Mouse (Mus musculus) gastrocnemius, postnatal 14 days (tissue): ENCODE results near the gene Stat1. TPM values are rescaled to one million over a fixed set of nuclear protein-coding genes. Genes with fewer than 3 reads are reported as not detected.

ENCODE experiments used
- DNase-seq: peaks from one replicate; pipeline ENCODE4 v3.0.0; 2021; ENCODE audit warnings: mixed read lengths
- intact Hi-C: fragments of 180-260 bp; cut with DNase I; formaldehyde crosslinking; loops from one replicate; pipeline ENCODE4 v1.15.1; 2025; ENCODE audit warnings: low total_unique reads
- total RNA-seq, 2 experiments: library from RNA; stranded (reverse); gene quantifications; 2 replicates each; pipeline ENCODE4 v1.2.3; 2021

The Stat1 gene
- total RNA-seq, 2 experiments from 2014 or later: 11.5 to 11.9 TPM

GRCm38 (mm10) chr1:52127350-52127749 lies 8.1 kb downstream of the Stat1 start:
- DNase-seq: no peak
- intact Hi-C loops: no loop called here

GRCm38 (mm10) chr1:52129794-52130193 lies 10.6 kb downstream of the Stat1 start:
- no peak for DNase-seq
- intact Hi-C loops: no loop called here

- DNase-seq: no peak
- intact Hi-C loops: no loop called here
Measured at GRCm38 (mm10) chr1:52131787-52132377, 12.6 kb downstream of the Stat1 start.

- intact Hi-C loops: no loop called here
- DNase-seq: no peak
Measured at GRCm38 (mm10) chr1:52133254-52133653, 14.0 kb downstream of the Stat1 start.

GRCm38 (mm10) chr1:52137292-52137691 lies 18.1 kb downstream of the Stat1 start:
- intact Hi-C loops: no loop called here
- no peak for DNase-seq

GRCm38 (mm10) chr1:52140534-52140933 lies 21.3 kb downstream of the Stat1 start:
- intact Hi-C loops: no loop called here
- no peak for DNase-seq

- no peak for DNase-seq
- intact Hi-C loops: no loop called here
Measured at GRCm38 (mm10) chr1:52141482-52141881, 22.2 kb downstream of the Stat1 start.

GRCm38 (mm10) chr1:52142117-52142516 lies 22.9 kb downstream of the Stat1 start:
- intact Hi-C loops: no loop called here
- DNase-seq: no peak

- intact Hi-C loops: no loop called here
- DNase-seq: no peak
Measured at GRCm38 (mm10) chr1:52143191-52143590, 24.0 kb downstream of the Stat1 start.

- DNase-seq: no peak
- intact Hi-C loops: no loop called here
Measured at GRCm38 (mm10) chr1:52143596-52144156, 24.4 kb downstream of the Stat1 start.

GRCm38 (mm10) chr1:52144907-52145306 lies 25.7 kb downstream of the Stat1 start:
- no peak for DNase-seq
- intact Hi-C loops: no loop called here

- peak; percentile 53 for DNase-seq
- intact Hi-C loops: loop anchor here (2.0 kb wide), 1 partner anchor 122 kb away; no protein-coding TSS in a partner anchor
Measured at GRCm38 (mm10) chr1:52146214-52146970, 27.2 kb downstream of the Stat1 start.

GRCm38 (mm10) chr1:52147431-52147830 lies 28.2 kb downstream of the Stat1 start:
- intact Hi-C loops: loop anchor here (2.0 kb wide), 1 partner anchor 121 kb away; no protein-coding TSS in a partner anchor
- DNase-seq: no peak

- intact Hi-C loops: loop anchor here (2.0 kb wide), 1 partner anchor 153 kb away; no protein-coding TSS in a partner anchor
- no peak for DNase-seq
Measured at GRCm38 (mm10) chr1:52148178-52148577, 28.9 kb downstream of the Stat1 start.

GRCm38 (mm10) chr1:52148696-52149095 lies 29.5 kb downstream of the Stat1 start:
- intact Hi-C loops: loop anchor here (2.0 kb wide), 1 partner anchor 152 kb away; no protein-coding TSS in a partner anchor
- no peak for DNase-seq

- peak; percentile 65 for DNase-seq
- intact Hi-C loops: loop anchor here (2.0 kb wide), 1 partner anchor 151 kb away; no protein-coding TSS in a partner anchor
Measured at GRCm38 (mm10) chr1:52149934-52150346, 30.7 kb downstream of the Stat1 start.

GRCm38 (mm10) chr1:52150676-52151075 lies 31.4 kb downstream of the Stat1 start:
- intact Hi-C loops: no loop called here
- no peak for DNase-seq

GRCm38 (mm10) chr1:52151166-52151565 lies 31.9 kb downstream of the Stat1 start:
- intact Hi-C loops: no loop called here
- DNase-seq: no peak

GRCm38 (mm10) chr1:52152369-52152768 lies 33.1 kb downstream of the Stat1 start:
- intact Hi-C loops: no loop called here
- DNase-seq: no peak

GRCm38 (mm10) chr1:52152936-52153335 lies 33.7 kb downstream of the Stat1 start:
- intact Hi-C loops: no loop called here
- DNase-seq: no peak

- intact Hi-C loops: no loop called here
- DNase-seq: no peak
Measured at GRCm38 (mm10) chr1:52154890-52155289, 35.6 kb downstream of the Stat1 start.
